Mouse (Mus musculus): ENCODE measurements around the gene Rad50. TPM values are rescaled to one million over a fixed set of nuclear protein-coding genes. Genes with fewer than 3 reads are reported as not detected.

Rad50 gene
- polyA plus RNA-seq, 1 experiment from 2014 or later = 27.8 TPM

- H3K9ac ChIP-seq (ENCODE audit: low read length) = no peak overlapping the region
- no peak overlapping the region for H3K27ac ChIP-seq (ENCODE audit: low read length)
- no peak for ATAC-seq (ENCODE audit: insufficient read depth, low FRiP score)
- WGBS = 81% methylated on average over 5 of the region's 5 CpGs
- no peak overlapping the region for H3K4me2 ChIP-seq (ENCODE audit: low read depth, low read length)
- H3K36me3 ChIP-seq (ENCODE audit: control insufficient read depth, insufficient read depth, low read length) = no peaks in the 10 kb centered on the region
- H3K4me3 ChIP-seq (replicated peaks; ENCODE audit: low read length) = no peak overlapping the region
- H3K9me3 ChIP-seq (replicated peaks; ENCODE audit: control insufficient read depth, low read length) = no peaks in the 10 kb centered on the region
- H3K4me1 ChIP-seq (ENCODE audit: control insufficient read depth, insufficient read depth, low read length) = no peaks in the 10 kb centered on the region
- H3K27me3 ChIP-seq (ENCODE audit: control insufficient read depth, insufficient read depth, low read length) = no peaks in the 10 kb centered on the region
Observed at GRCm38 (mm10) chr11:53644017-53644416, 63.1 kb downstream of the Rad50 start.

GRCm38 (mm10) chr11:53642744-53643279 is 64.3 kb downstream of the Rad50 start:
- H3K36me3 ChIP-seq (ENCODE audit: control insufficient read depth, insufficient read depth, low read length) = no peaks in the 10 kb centered on the region
- no peaks in the 10 kb centered on the region for H3K9me3 ChIP-seq (replicated peaks; ENCODE audit: control insufficient read depth, low read length)
- no peak overlapping the region for H3K4me2 ChIP-seq (ENCODE audit: low read depth, low read length)
- no peak for ATAC-seq (ENCODE audit: insufficient read depth, low FRiP score)
- H3K4me3 ChIP-seq (replicated peaks; ENCODE audit: low read length) = no peak overlapping the region
- 69% methylated on average over 12 of the region's 12 CpGs for WGBS
- no peaks in the 10 kb centered on the region for H3K4me1 ChIP-seq (ENCODE audit: control insufficient read depth, insufficient read depth, low read length)
- no peak overlapping the region for H3K9ac ChIP-seq (ENCODE audit: low read length)
- no peaks in the 10 kb centered on the region for H3K27me3 ChIP-seq (ENCODE audit: control insufficient read depth, insufficient read depth, low read length)
- H3K27ac ChIP-seq (ENCODE audit: low read length) = no peak overlapping the region

GRCm38 (mm10) chr11:53637803-53638260 is 69.3 kb downstream of the Rad50 start:
- Histone ChIP-seq H3K4me3 (replicated peaks; ENCODE audit: low read length) (no peak overlapping the region), H3K9ac (ENCODE audit: low read length) (no peak overlapping the region), H3K4me2 (ENCODE audit: low read depth, low read length) (no peak overlapping the region), H3K27me3 (ENCODE audit: control insufficient read depth, insufficient read depth, low read length) (peaks cover 7% of the 10 kb centered on the region), H3K36me3 (ENCODE audit: control insufficient read depth, insufficient read depth, low read length) (no peaks in the 10 kb centered on the region), H3K27ac (ENCODE audit: low read length) (no peak overlapping the region), H3K4me1 (ENCODE audit: control insufficient read depth, insufficient read depth, low read length) (0 out of 2 replicates have a peak, but pooled peaks cover 3% of the 10 kb centered on the region), H3K9me3 (replicated peaks; ENCODE audit: control insufficient read depth, low read length) (no peaks in the 10 kb centered on the region)
- WGBS = 74% methylated on average over 10 of the region's 10 CpGs
- ATAC-seq (ENCODE audit: insufficient read depth, low FRiP score) = no peak

DNA sequence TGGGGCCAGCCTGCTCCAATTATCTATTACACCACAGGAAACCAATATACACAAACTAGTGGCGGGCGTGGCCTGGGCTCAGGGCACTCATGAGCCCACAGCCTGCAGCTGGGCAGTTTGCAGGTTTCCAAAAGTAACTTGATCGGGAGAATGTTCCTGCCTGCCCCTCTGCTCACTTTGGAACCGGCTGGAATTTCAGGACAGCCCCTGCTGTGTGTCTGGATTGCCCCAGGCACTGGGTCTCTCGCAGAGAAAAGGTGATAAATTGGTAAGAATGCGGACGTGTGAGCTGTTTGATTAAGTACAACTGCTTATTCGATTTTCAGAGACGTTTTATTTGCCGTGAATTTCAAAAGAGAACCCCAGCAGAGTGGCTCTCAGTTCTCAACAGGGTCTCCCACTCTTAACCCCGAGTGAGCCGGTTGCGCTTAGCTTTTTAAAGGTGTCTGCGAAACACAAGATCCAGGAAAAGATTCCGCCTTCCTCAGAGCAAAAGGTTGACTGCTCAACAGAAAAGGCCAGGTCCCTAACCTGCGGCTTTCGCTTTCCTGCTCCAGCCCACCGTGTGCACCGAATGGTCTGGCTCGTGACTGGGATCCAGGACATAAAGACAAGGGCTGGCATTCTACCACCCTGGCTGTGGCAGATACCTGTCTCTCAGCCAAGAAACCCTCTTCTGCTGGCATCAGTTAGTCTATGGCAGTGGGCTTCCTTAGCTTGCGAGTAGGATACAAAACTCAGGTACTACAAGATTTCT is 69.9 kb downstream of the Rad50 start:
- 22% methylated on average over 21 of the region's 21 CpGs for WGBS
- no peaks in the 10 kb centered on the region for H3K9me3 ChIP-seq (replicated peaks; ENCODE audit: control insufficient read depth, low read length)
- no peaks in the 10 kb centered on the region for H3K36me3 ChIP-seq (ENCODE audit: control insufficient read depth, insufficient read depth, low read length)
- no peak overlapping the region for H3K4me2 ChIP-seq (ENCODE audit: low read depth, low read length)
- ATAC-seq (ENCODE audit: insufficient read depth, low FRiP score) = no peak
- no peak overlapping the region for H3K9ac ChIP-seq (ENCODE audit: low read length)
- no peak overlapping the region for H3K4me3 ChIP-seq (replicated peaks; ENCODE audit: low read length)
- H3K27ac ChIP-seq (ENCODE audit: low read length) = no peak overlapping the region
- H3K4me1 ChIP-seq (ENCODE audit: control insufficient read depth, insufficient read depth, low read length) = 0 out of 2 replicates have a peak, but pooled peaks cover 3% of the 10 kb centered on the region
- H3K27me3 ChIP-seq (ENCODE audit: control insufficient read depth, insufficient read depth, low read length) = peaks cover 7% of the 10 kb centered on the region

GRCm38 (mm10) chr11:53636183-53636646 is 70.9 kb downstream of the Rad50 start:
- ATAC-seq (ENCODE audit: insufficient read depth, low FRiP score) = peak; percentile 48; the same call in 1 of the 2 replicates
- H3K9me3 ChIP-seq (replicated peaks; ENCODE audit: control insufficient read depth, low read length) = no peaks in the 10 kb centered on the region
- no peak overlapping the region for H3K27ac ChIP-seq (ENCODE audit: low read length)
- WGBS = 2% methylated on average over 37 of the region's 40 CpGs
- H3K9ac ChIP-seq (ENCODE audit: low read length) = peak overlapping the region; percentile 64
- no peaks in the 10 kb centered on the region for H3K36me3 ChIP-seq (ENCODE audit: control insufficient read depth, insufficient read depth, low read length)
- peak overlapping the region; percentile 42 for H3K4me3 ChIP-seq (replicated peaks; ENCODE audit: low read length)
- peaks cover 7% of the 10 kb centered on the region for H3K27me3 ChIP-seq (ENCODE audit: control insufficient read depth, insufficient read depth, low read length)
- 0 out of 2 replicates have a peak, but pooled peaks cover 3% of the 10 kb centered on the region for H3K4me1 ChIP-seq (ENCODE audit: control insufficient read depth, insufficient read depth, low read length)
- peak overlapping the region; percentile 68 for H3K4me2 ChIP-seq (ENCODE audit: low read depth, low read length)

- 0 out of 2 replicates have a peak, but pooled peaks cover 3% of the 10 kb centered on the region for H3K4me1 ChIP-seq (ENCODE audit: control insufficient read depth, insufficient read depth, low read length)
- H3K36me3 ChIP-seq (ENCODE audit: control insufficient read depth, insufficient read depth, low read length) = no peaks in the 10 kb centered on the region
- WGBS = 44% methylated on average over 9 of the region's 9 CpGs
- ATAC-seq (ENCODE audit: insufficient read depth, low FRiP score) = no peak
- peak overlapping the region; percentile 68 for H3K4me2 ChIP-seq (ENCODE audit: low read depth, low read length)
- H3K27ac ChIP-seq (ENCODE audit: low read length) = no peak overlapping the region
- H3K4me3 ChIP-seq (replicated peaks; ENCODE audit: low read length) = peak overlapping the region; percentile 42
- peaks cover 7% of the 10 kb centered on the region for H3K27me3 ChIP-seq (ENCODE audit: control insufficient read depth, insufficient read depth, low read length)
- H3K9me3 ChIP-seq (replicated peaks; ENCODE audit: control insufficient read depth, low read length) = no peaks in the 10 kb centered on the region
- peak overlapping the region; percentile 64; the same call in 1 of the 2 replicates for H3K9ac ChIP-seq (ENCODE audit: low read length)
Observed at GRCm38 (mm10) chr11:53635590-53636182, 71.4 kb downstream of the Rad50 start.

- Histone ChIP-seq H3K4me2 (ENCODE audit: low read depth, low read length) (no peak within 1 kb of the TSS), H3K4me1 (ENCODE audit: control insufficient read depth, insufficient read depth, low read length) (0 out of 2 replicates have a peak, but pooled peaks cover 3% of the 10 kb centered on the region), H3K9me3 (replicated peaks; ENCODE audit: control insufficient read depth, low read length) (no peaks in the 10 kb centered on the region), H3K36me3 (ENCODE audit: control insufficient read depth, insufficient read depth, low read length) (no peaks in the 10 kb centered on the region), H3K4me3 (replicated peaks; ENCODE audit: low read length) (no peak within 1 kb of the TSS), H3K27me3 (ENCODE audit: control insufficient read depth, insufficient read depth, low read length) (peaks cover 7% of the 10 kb centered on the region), H3K9ac (ENCODE audit: low read length) (no peak within 1 kb of the TSS), H3K27ac (ENCODE audit: low read length) (no peak within 1 kb of the TSS)
- ATAC-seq (ENCODE audit: insufficient read depth, low FRiP score) = no peak
- WGBS = 92% methylated on average over 8 of the region's 8 CpGs
Observed at GRCm38 (mm10) chr11:53634556-53634955, 72.6 kb downstream of the Rad50 start, which contains the start of gene Il13. TSS of gene Il13 (minus strand) at chr11:53634702.

DNA sequence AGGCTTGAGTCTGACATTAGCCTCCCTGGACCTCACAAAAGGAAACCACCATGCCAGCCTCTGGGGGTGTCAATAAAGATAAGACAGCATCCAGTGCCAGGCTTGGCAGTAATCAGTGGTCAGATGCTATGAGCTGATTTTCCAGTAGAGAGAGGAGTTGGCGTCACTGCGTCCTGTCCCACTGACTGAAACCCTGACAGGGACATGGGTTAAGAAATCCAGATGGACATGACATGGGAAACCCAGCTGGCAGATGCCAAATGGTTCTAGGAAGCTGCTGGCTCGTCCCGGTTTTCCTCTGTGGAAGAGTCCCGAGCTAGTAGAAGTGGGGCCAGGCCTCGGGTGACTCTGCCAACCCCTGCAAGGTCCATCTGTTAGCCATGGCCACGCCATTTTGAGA is 73.5 kb downstream of the Rad50 start:
- peaks cover 7% of the 10 kb centered on the region for H3K27me3 ChIP-seq (ENCODE audit: control insufficient read depth, insufficient read depth, low read length)
- H3K9ac ChIP-seq (ENCODE audit: low read length) = no peak overlapping the region
- H3K4me2 ChIP-seq (ENCODE audit: low read depth, low read length) = no peak overlapping the region
- H3K4me1 ChIP-seq (ENCODE audit: control insufficient read depth, insufficient read depth, low read length) = 0 out of 2 replicates have a peak, but pooled peaks cover 3% of the 10 kb centered on the region
- ATAC-seq (ENCODE audit: insufficient read depth, low FRiP score) = no peak
- 79% methylated on average over 7 of the region's 7 CpGs for WGBS
- H3K36me3 ChIP-seq (ENCODE audit: control insufficient read depth, insufficient read depth, low read length) = no peaks in the 10 kb centered on the region
- H3K27ac ChIP-seq (ENCODE audit: low read length) = no peak overlapping the region
- no peak overlapping the region for H3K4me3 ChIP-seq (replicated peaks; ENCODE audit: low read length)
- no peaks in the 10 kb centered on the region for H3K9me3 ChIP-seq (replicated peaks; ENCODE audit: control insufficient read depth, low read length)
